Mouse (Mus musculus): ENCODE measurements at regions not wholly inside any gene's neighbourhood (a gene's known extent, or its start where the extent isn't known, plus 50 kb on each side); places are given as distances from the start of the nearest gene placed in this dataset.

DNA sequence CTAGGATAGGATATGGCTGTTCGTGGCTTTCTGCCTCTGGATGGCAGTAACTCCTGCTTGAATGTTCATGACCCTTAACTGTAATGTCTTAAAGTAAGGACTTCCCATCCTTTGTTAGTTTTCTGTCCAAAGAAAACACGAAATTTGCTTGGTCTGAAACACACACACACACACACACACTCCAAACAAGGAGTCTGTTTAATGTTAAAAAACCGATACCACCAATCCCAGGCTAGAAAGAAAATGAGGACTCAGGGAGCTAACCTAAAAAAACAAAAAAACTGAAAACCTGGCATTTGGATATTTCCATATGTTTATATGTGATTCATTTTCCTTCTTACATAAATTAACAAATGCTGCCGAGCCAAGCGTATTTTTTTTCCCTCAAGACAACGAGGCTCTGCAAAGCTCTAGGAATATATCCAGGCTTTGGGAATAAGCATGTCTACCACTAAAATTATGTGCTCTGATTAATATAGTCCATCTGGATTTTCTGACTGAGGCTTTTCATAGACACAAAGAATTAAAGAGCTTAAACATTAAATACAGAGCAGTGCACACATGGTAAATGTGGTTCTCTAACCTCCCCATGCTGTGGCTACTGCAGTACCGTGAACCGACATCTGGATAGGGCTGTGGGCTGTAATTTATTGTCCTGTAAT lies 372.0 kb upstream of the Nr5a2 start:
- 40% methylated on average over 8 of the region's 8 CpGs for WGBS
- H3K9ac ChIP-seq (ENCODE audit: low read depth, low read length), result no peak overlapping the region
- H3K27ac ChIP-seq (ENCODE audit: low read length), result no peak overlapping the region

DNA sequence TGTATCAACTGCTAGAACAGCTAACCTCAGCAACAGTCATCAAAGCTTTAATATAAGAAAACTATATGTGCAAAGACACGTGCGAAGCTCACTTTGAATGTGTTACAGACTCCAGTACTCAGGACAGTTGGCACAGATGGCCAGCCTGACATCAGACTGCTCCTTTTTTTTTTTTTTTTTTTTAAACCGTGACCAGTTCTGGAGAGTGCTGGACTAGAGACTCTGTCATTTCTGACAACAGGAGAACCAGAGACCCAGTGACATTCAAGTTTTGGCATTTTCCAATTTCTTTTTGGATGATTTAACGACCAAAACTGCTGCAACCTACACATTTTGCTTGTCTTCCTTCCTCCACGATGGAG lies 371.5 kb upstream of the Nr5a2 start:
- H3K4me3 ChIP-seq (ENCODE audit: low read length), result no peak overlapping the region
- 49% methylated on average over 5 of the region's 5 CpGs for WGBS
- no peak for ATAC-seq
- H3K27me3 ChIP-seq (replicated peaks; ENCODE audit: control insufficient read depth, insufficient read depth, low read length), result no peaks in the 10 kb centered on the region
- H3K9ac ChIP-seq (ENCODE audit: low read depth, low read length), result no peak overlapping the region
- no peak overlapping the region for H3K4me2 ChIP-seq (ENCODE audit: low read depth, low read length)
- no peaks in the 10 kb centered on the region for H3K9me3 ChIP-seq (ENCODE audit: control insufficient read depth, low read length)
- H3K36me3 ChIP-seq (ENCODE audit: control insufficient read depth, insufficient read depth, low read length), result no peaks in the 10 kb centered on the region
- H3K27ac ChIP-seq (ENCODE audit: low read length), result no peak overlapping the region
- no peaks in the 10 kb centered on the region for H3K4me1 ChIP-seq (ENCODE audit: control insufficient read depth, insufficient read depth, low read length)

More for the DNA sequence above, 372.0 kb upstream of the Nr5a2 start:
- ATAC-seq, result peak; percentile 68
- Histone ChIP-seq H3K36me3 (ENCODE audit: control insufficient read depth, insufficient read depth, low read length) (no peaks in the 10 kb centered on the region), H3K4me3 (ENCODE audit: low read length) (no peak overlapping the region), H3K4me2 (ENCODE audit: low read depth, low read length) (no peak overlapping the region), H3K27me3 (replicated peaks; ENCODE audit: control insufficient read depth, insufficient read depth, low read length) (no peaks in the 10 kb centered on the region), H3K9me3 (ENCODE audit: control insufficient read depth, low read length) (no peaks in the 10 kb centered on the region), H3K4me1 (ENCODE audit: control insufficient read depth, insufficient read depth, low read length) (no peaks in the 10 kb centered on the region)

GRCm38 (mm10) chr1:137330634-137331033 lies 370.4 kb upstream of the Nr5a2 start:
- Histone ChIP-seq H3K27ac (ENCODE audit: low read length) (no peak overlapping the region), H3K9ac (ENCODE audit: low read depth, low read length) (no peak overlapping the region), H3K27me3 (replicated peaks; ENCODE audit: control insufficient read depth, insufficient read depth, low read length) (no peaks in the 10 kb centered on the region), H3K36me3 (ENCODE audit: control insufficient read depth, insufficient read depth, low read length) (no peaks in the 10 kb centered on the region), H3K4me3 (ENCODE audit: low read length) (no peak overlapping the region), H3K4me2 (ENCODE audit: low read depth, low read length) (no peak overlapping the region), H3K4me1 (ENCODE audit: control insufficient read depth, insufficient read depth, low read length) (no peaks in the 10 kb centered on the region), H3K9me3 (ENCODE audit: control insufficient read depth, low read length) (no peaks in the 10 kb centered on the region)
- 32% methylated on average over 3 of the region's 3 CpGs for WGBS
- no peak for ATAC-seq

GRCm38 (mm10) chr1:137323884-137324594 lies 363.8 kb upstream of the Nr5a2 start:
- Histone ChIP-seq H3K4me1 (ENCODE audit: control insufficient read depth, insufficient read depth, low read length) (no peaks in the 10 kb centered on the region), H3K9ac (ENCODE audit: low read depth, low read length) (no peak overlapping the region), H3K4me3 (ENCODE audit: low read length) (no peak overlapping the region; the same call in 1 of the 2 replicates), H3K27ac (ENCODE audit: low read length) (no peak overlapping the region), H3K36me3 (ENCODE audit: control insufficient read depth, insufficient read depth, low read length) (no peaks in the 10 kb centered on the region), H3K27me3 (replicated peaks; ENCODE audit: control insufficient read depth, insufficient read depth, low read length) (no peaks in the 10 kb centered on the region), H3K9me3 (ENCODE audit: control insufficient read depth, low read length) (no peaks in the 10 kb centered on the region), H3K4me2 (ENCODE audit: low read depth, low read length) (no peak overlapping the region)
- ATAC-seq, result no peak
- WGBS, result 37% methylated on average over 8 of the region's 8 CpGs

DNA sequence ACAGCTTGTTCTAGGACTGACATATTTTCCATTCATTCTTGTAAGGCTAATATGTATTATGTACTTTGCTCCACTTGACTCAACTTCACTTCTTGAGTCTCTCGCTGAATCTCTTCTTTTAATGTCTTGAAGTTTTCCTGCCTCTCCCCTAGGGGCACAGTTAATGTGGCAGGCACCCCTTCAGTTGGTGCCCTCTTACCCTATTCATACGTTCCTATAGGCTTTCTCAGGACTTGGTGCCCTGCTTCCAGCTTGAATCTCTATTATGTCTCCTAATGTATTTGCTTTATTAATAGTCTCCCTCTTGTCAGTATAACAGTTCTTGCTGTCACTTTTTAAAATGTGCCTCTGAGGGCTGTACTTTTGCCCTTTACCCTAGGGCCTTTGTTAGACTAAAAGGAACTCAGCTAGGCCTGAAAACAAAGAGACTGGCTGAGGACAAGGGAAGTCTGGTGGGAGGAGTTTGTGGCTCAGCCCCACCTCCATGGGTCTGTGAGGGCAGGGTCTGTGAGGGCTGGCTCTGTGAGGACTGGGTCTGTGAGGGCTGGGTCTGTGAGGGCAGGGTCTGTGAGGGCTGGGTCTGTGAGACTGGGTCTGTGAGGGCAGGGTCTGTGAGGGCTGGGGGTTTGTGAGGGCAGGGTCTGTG lies 362.9 kb upstream of the Nr5a2 start:
- WGBS, result 62% methylated on average over 2 of the region's 2 CpGs
- no peaks in the 10 kb centered on the region for H3K27me3 ChIP-seq (replicated peaks; ENCODE audit: control insufficient read depth, insufficient read depth, low read length)
- H3K9ac ChIP-seq (ENCODE audit: low read depth, low read length), result no peak overlapping the region
- H3K9me3 ChIP-seq (ENCODE audit: control insufficient read depth, low read length), result no peaks in the 10 kb centered on the region
- no peaks in the 10 kb centered on the region for H3K36me3 ChIP-seq (ENCODE audit: control insufficient read depth, insufficient read depth, low read length)
- no peak overlapping the region for H3K4me3 ChIP-seq (ENCODE audit: low read length)
- no peak overlapping the region for H3K4me2 ChIP-seq (ENCODE audit: low read depth, low read length)
- peak; percentile 63; the same call in 1 of the 2 replicates for ATAC-seq
- no peak overlapping the region for H3K27ac ChIP-seq (ENCODE audit: low read length)
- H3K4me1 ChIP-seq (ENCODE audit: control insufficient read depth, insufficient read depth, low read length), result no peaks in the 10 kb centered on the region

DNA sequence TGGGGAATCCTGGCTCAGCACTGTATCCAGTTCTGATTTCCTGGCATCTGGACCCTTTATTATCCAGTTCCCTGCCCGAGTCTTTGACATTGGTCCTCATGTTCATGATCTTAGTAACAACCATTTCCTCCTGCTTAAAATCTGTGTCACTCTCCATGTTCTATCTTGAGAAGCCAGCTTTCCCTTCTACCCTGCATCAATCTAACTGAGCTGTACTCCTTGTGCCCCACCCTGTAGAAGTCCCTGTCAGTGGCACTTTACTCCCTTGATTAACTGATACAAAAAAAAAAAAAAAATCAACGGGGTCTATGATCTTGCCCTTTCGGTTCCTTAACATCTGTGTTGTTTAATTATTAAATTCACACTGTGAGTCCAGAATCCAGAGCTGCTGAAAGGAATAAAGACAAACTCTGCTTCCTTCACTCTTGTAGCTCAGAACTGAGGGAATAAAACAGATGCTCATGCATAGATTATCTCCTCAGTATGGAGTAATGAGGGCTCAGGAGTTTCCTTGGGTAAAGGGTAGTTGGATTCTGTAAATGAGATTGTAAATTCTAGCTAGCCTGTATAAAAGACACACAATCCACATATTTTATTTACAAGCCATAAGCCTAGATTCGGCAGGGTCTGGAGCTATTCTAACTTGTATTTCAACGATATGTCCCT lies 342.6 kb upstream of the Nr5a2 start:
- no peaks in the 10 kb centered on the region for H3K36me3 ChIP-seq (ENCODE audit: control insufficient read depth, insufficient read depth, low read length)
- 68% methylated on average over 5 of the region's 5 CpGs for WGBS
- no peak overlapping the region for H3K4me3 ChIP-seq (ENCODE audit: low read length)
- no peak overlapping the region for H3K4me2 ChIP-seq (ENCODE audit: low read depth, low read length)
- no peaks in the 10 kb centered on the region for H3K4me1 ChIP-seq (ENCODE audit: control insufficient read depth, insufficient read depth, low read length)
- H3K27me3 ChIP-seq (replicated peaks; ENCODE audit: control insufficient read depth, insufficient read depth, low read length), result no peaks in the 10 kb centered on the region
- H3K9me3 ChIP-seq (ENCODE audit: control insufficient read depth, low read length), result no peaks in the 10 kb centered on the region
- ATAC-seq, result no peak
- no peak overlapping the region for H3K9ac ChIP-seq (ENCODE audit: low read depth, low read length)
- H3K27ac ChIP-seq (ENCODE audit: low read length), result no peak overlapping the region

DNA sequence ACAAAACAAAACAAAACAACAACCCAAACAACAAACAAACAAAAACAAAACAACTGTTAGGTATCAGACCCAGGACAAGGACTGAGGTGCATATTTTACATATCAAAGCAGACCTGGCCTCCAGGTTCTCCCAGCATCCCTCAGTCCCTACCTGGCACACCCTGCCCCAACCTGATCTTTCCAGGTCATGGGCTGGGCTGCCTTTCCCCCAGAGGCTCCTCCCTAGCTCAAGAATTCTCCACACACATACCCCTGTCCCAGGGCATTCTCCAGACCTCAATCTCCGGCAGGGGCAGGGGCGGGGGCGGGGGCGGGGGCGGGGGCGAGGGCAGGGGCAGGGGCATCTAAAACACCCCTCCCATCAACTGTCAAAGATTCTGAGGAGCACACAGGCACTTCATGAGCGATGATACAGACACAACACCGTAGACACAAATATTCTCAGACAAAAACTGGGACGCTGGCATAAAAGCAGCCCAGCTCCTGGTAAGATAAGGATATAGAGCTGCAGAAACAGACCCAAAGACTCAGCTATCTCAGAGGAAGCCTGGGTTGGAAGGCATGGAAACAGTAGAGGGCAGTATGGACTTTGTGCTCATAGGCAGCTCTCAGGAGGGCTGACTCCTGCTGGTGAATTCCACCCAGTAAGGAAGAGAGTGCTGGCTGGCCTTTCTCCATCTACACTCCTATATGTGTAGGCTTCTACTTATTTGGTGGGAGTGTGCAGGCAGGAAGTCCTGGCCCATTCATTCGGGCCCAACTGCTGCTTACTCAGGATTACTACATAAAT lies 337.7 kb upstream of the Nr5a2 start:
- H3K4me1 ChIP-seq (ENCODE audit: control insufficient read depth, insufficient read depth, low read length), result no peaks in the 10 kb centered on the region
- H3K27ac ChIP-seq (ENCODE audit: low read length), result no peak overlapping the region
- H3K4me2 ChIP-seq (ENCODE audit: low read depth, low read length), result no peak overlapping the region
- WGBS, result 51% methylated on average over 10 of the region's 10 CpGs
- H3K27me3 ChIP-seq (replicated peaks; ENCODE audit: control insufficient read depth, insufficient read depth, low read length), result no peaks in the 10 kb centered on the region
- peak; percentile 42; the same call in 1 of the 2 replicates for ATAC-seq
- no peak overlapping the region for H3K4me3 ChIP-seq (ENCODE audit: low read length)
- no peak overlapping the region for H3K9ac ChIP-seq (ENCODE audit: low read depth, low read length)
- H3K9me3 ChIP-seq (ENCODE audit: control insufficient read depth, low read length), result no peaks in the 10 kb centered on the region
- no peaks in the 10 kb centered on the region for H3K36me3 ChIP-seq (ENCODE audit: control insufficient read depth, insufficient read depth, low read length)

DNA sequence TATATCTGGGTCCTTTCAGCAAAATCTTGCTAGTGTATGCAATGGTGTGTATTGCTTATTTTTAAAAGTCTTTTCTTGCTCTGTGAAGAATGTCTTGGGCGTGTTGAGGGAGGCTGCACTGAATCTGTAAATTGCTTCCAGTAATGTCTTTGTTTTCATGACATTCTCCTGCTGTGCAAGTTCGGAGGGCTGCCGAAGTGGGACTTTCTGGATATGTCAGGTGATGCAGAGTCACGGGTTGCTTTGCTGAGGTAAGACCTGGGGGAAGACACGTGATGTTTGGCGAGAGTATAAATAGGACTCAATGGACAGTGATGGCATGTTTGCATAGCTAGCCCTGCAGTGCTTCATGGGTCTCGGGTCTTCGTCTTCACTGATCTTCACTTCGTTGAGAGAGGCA lies 329.2 kb upstream of the Nr5a2 start:
- Histone ChIP-seq H3K9me3 (ENCODE audit: control insufficient read depth, low read length) (no peaks in the 10 kb centered on the region), H3K4me1 (ENCODE audit: control insufficient read depth, insufficient read depth, low read length) (no peaks in the 10 kb centered on the region), H3K4me3 (ENCODE audit: low read length) (no peak overlapping the region), H3K4me2 (ENCODE audit: low read depth, low read length) (no peak overlapping the region), H3K9ac (ENCODE audit: low read depth, low read length) (no peak overlapping the region), H3K27ac (ENCODE audit: low read length) (no peak overlapping the region), H3K27me3 (replicated peaks; ENCODE audit: control insufficient read depth, insufficient read depth, low read length) (no peaks in the 10 kb centered on the region), H3K36me3 (ENCODE audit: control insufficient read depth, insufficient read depth, low read length) (no peaks in the 10 kb centered on the region)
- WGBS, result 84% methylated on average over 9 of the region's 9 CpGs
- no peak for ATAC-seq

- H3K9me3 ChIP-seq (ENCODE audit: control insufficient read depth, low read length), result no peaks in the 10 kb centered on the region
- H3K4me1 ChIP-seq (ENCODE audit: control insufficient read depth, insufficient read depth, low read length), result no peaks in the 10 kb centered on the region
- no peaks in the 10 kb centered on the region for H3K27me3 ChIP-seq (replicated peaks; ENCODE audit: control insufficient read depth, insufficient read depth, low read length)
- H3K4me3 ChIP-seq (ENCODE audit: low read length), result no peak overlapping the region
- no peak overlapping the region for H3K27ac ChIP-seq (ENCODE audit: low read length)
- 70% methylated on average over 5 of the region's 5 CpGs for WGBS
- no peak overlapping the region for H3K9ac ChIP-seq (ENCODE audit: low read depth, low read length)
- no peak for ATAC-seq
- H3K36me3 ChIP-seq (ENCODE audit: control insufficient read depth, insufficient read depth, low read length), result no peaks in the 10 kb centered on the region
- H3K4me2 ChIP-seq (ENCODE audit: low read depth, low read length), result no peak overlapping the region
These were observed 323.0 kb upstream of the Nr5a2 start for GRCm38 (mm10) chr1:137283291-137283690.
